Mouse (Mus musculus): ENCODE measurements around the gene Aif1. TPM values are rescaled to one million over a fixed set of nuclear protein-coding genes. Genes with fewer than 3 reads are reported as not detected.

Aif1 gene
- total RNA-seq (2014; rRNA removed) (8.6 and 13.3 TPM in 2 replicates), polyA plus RNA-seq (2012; rRNA removed) (1.6 and 2.5 TPM in 2 replicates)

DNA sequence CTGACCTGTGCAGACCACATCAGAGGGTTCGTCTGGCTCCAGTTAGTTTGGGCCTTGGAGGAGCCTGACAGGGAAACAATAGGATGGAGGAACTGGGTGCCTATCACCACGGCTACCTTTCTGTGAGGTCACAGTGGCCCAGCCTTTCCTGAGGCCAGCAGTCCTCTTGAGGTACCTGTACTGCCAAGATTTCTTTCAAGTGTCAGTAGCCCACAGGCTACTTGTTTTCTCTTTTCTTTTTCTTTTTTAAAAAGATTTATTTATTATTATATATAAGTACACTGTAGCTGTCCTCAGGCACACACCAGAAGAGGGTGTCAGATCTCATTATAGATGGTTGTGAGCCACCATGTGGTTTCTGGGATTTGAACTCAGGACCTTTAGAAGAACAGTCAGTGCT is at the start of gene Aif1:
Gene Aif1, minus strand, starts transcription at position 101 of the 400 bp plus-strand sequence.
- no peak within 1 kb of the TSS for H3K4me3 ChIP-seq (ENCODE audit: insufficient read depth, low read depth, low read length)
- no peak within 1 kb of the TSS for H3K27ac ChIP-seq (replicated peaks; ENCODE audit: insufficient read depth, low read depth, low read length)
- H3K79me2 ChIP-seq (ENCODE audit: control insufficient read depth, insufficient read depth, low read length) = no peaks in the 10 kb centered on the region
- no peaks in the 10 kb centered on the region for H3K27me3 ChIP-seq (ENCODE audit: control insufficient read depth, insufficient read depth, low read length)
- no peaks in the 10 kb centered on the region for H3K36me3 ChIP-seq (ENCODE audit: control insufficient read depth, insufficient read depth, low read length)
- no peak for TF ChIP-seq CTCF (IDR thresholded peaks at IDR 0.05; ENCODE audit: low read depth, low read length)
- TF ChIP-seq POLR2A (IDR thresholded peaks at IDR 0.05; ENCODE audit: extremely low read depth, insufficient read depth, low read length) = no peak
- DNase-seq (ENCODE audit: extremely low read depth, low read depth, low spot score) = no peak
- H3K9ac ChIP-seq (ENCODE audit: low read depth, low read length) = no peak within 1 kb of the TSS
- WGBS = 63% methylated on average over 2 of the region's 2 CpGs
- no peaks in the 10 kb centered on the region for H3K4me1 ChIP-seq (ENCODE audit: control insufficient read depth, insufficient read depth, low read length)

DNA sequence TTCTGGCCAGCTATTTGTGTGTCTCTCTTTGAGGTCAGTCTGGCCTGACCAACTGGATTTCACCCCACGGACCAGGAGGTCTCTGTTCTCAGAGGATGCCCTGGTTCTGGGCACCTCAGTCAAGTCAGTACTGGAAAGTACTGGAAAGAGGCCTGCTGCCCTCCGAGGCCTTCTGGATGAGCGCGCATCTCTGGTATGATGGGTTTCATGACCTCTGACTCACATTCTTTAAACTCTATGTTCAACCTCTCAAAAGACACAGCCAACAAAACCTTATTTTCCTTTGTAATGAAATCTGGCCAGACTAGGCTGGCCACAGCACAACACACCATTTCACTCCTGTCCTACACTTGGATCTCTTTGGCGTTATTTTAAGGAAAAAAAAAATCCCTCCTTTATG is 49.6 kb upstream of the Aif1 start:
- TF ChIP-seq POLR2A (IDR thresholded peaks at IDR 0.05; ENCODE audit: extremely low read depth, insufficient read depth, low read length) (no peak), CTCF (IDR thresholded peaks at IDR 0.05; ENCODE audit: low read depth, low read length) (no peak)
- H3K36me3 ChIP-seq (ENCODE audit: control insufficient read depth, insufficient read depth, low read length) = peaks cover 5% of the 10 kb centered on the region; the same call in 1 of the 2 replicates
- H3K27ac ChIP-seq (replicated peaks; ENCODE audit: insufficient read depth, low read depth, low read length) = no peak overlapping the region
- WGBS = 94% methylated on average over 5 of the region's 5 CpGs
- no peak overlapping the region for H3K4me3 ChIP-seq (ENCODE audit: insufficient read depth, low read depth, low read length)
- peaks cover 9% of the 10 kb centered on the region; the same call in 1 of the 2 replicates for H3K79me2 ChIP-seq (ENCODE audit: control insufficient read depth, insufficient read depth, low read length)
- peaks cover 3% of the 10 kb centered on the region; the same call in 1 of the 2 replicates for H3K4me1 ChIP-seq (ENCODE audit: control insufficient read depth, insufficient read depth, low read length)
- no peak overlapping the region for H3K9ac ChIP-seq (ENCODE audit: low read depth, low read length)
- H3K27me3 ChIP-seq (ENCODE audit: control insufficient read depth, insufficient read depth, low read length) = no peaks in the 10 kb centered on the region
- DNase-seq (ENCODE audit: extremely low read depth, low read depth, low spot score) = no peak

DNA sequence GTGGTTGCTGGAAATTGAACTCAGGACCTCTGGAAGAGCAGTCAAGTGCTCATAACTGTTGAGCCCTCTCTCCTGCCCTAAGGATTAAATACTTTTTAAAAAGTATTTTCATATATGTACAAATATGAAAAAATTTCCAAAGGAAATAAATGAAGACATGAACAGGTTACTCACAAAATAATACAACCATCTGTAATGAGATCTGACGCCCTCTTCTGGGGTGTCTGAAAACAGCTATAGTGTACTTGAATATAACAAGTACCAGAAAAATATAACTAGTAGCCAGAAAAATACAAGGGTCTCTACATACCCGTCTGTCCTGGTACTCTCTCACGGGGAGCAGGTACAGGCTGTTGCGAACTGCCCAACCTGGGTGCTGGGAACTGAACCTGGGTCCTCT is 48.8 kb upstream of the Aif1 start:
- Histone ChIP-seq H3K9ac (ENCODE audit: low read depth, low read length) (no peak overlapping the region), H3K36me3 (ENCODE audit: control insufficient read depth, insufficient read depth, low read length) (peaks cover 5% of the 10 kb centered on the region; the same call in 1 of the 2 replicates), H3K27ac (replicated peaks; ENCODE audit: insufficient read depth, low read depth, low read length) (no peak overlapping the region), H3K4me3 (ENCODE audit: insufficient read depth, low read depth, low read length) (no peak overlapping the region), H3K79me2 (ENCODE audit: control insufficient read depth, insufficient read depth, low read length) (peaks cover 7% of the 10 kb centered on the region; the same call in 1 of the 2 replicates), H3K4me1 (ENCODE audit: control insufficient read depth, insufficient read depth, low read length) (peaks cover 5% of the 10 kb centered on the region), H3K27me3 (ENCODE audit: control insufficient read depth, insufficient read depth, low read length) (no peaks in the 10 kb centered on the region)
- no peak for DNase-seq (ENCODE audit: extremely low read depth, low read depth, low spot score)
- TF ChIP-seq CTCF (IDR thresholded peaks at IDR 0.05; ENCODE audit: low read depth, low read length) = no peak
- no peak for TF ChIP-seq POLR2A (IDR thresholded peaks at IDR 0.05; ENCODE audit: extremely low read depth, insufficient read depth, low read length)
- WGBS = 98% methylated on average over 4 of the region's 4 CpGs

DNA sequence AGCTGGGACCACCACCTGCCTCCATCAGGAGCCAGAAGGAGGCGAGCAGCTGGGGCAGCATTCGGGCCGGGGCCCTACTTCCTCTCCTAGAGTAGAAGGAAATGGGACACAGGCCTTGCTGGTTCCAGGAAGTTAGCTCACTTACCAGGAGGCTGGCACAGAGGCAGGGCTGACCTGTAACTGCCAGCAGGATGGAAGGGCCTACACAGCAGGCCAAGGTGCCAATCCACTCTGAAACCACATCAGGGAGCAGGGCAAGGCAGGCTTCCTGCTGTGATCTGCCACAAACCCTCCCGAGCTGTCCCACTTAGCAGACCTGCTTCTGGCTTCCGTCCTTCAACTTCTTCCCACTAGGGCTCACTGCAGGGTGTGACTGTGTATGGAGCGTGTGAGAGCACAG is 46.4 kb upstream of the Aif1 start:
- Histone ChIP-seq H3K27ac (replicated peaks; ENCODE audit: insufficient read depth, low read depth, low read length) (peak overlapping the region; percentile 30; the same call in 1 of the 2 replicates), H3K79me2 (ENCODE audit: control insufficient read depth, insufficient read depth, low read length) (no peaks in the 10 kb centered on the region), H3K4me1 (ENCODE audit: control insufficient read depth, insufficient read depth, low read length) (peaks cover 6% of the 10 kb centered on the region), H3K27me3 (ENCODE audit: control insufficient read depth, insufficient read depth, low read length) (no peaks in the 10 kb centered on the region), H3K4me3 (ENCODE audit: insufficient read depth, low read depth, low read length) (no peak overlapping the region), H3K36me3 (ENCODE audit: control insufficient read depth, insufficient read depth, low read length) (0 out of 2 replicates have a peak, but pooled peaks cover under 1% of the 10 kb centered on the region), H3K9ac (ENCODE audit: low read depth, low read length) (no peak overlapping the region)
- TF ChIP-seq POLR2A (IDR thresholded peaks at IDR 0.05; ENCODE audit: extremely low read depth, insufficient read depth, low read length) (no peak), CTCF (IDR thresholded peaks at IDR 0.05; ENCODE audit: low read depth, low read length) (no peak)
- WGBS = 76% methylated on average over 6 of the region's 6 CpGs
- DNase-seq (ENCODE audit: extremely low read depth, low read depth, low spot score) = no peak

DNA sequence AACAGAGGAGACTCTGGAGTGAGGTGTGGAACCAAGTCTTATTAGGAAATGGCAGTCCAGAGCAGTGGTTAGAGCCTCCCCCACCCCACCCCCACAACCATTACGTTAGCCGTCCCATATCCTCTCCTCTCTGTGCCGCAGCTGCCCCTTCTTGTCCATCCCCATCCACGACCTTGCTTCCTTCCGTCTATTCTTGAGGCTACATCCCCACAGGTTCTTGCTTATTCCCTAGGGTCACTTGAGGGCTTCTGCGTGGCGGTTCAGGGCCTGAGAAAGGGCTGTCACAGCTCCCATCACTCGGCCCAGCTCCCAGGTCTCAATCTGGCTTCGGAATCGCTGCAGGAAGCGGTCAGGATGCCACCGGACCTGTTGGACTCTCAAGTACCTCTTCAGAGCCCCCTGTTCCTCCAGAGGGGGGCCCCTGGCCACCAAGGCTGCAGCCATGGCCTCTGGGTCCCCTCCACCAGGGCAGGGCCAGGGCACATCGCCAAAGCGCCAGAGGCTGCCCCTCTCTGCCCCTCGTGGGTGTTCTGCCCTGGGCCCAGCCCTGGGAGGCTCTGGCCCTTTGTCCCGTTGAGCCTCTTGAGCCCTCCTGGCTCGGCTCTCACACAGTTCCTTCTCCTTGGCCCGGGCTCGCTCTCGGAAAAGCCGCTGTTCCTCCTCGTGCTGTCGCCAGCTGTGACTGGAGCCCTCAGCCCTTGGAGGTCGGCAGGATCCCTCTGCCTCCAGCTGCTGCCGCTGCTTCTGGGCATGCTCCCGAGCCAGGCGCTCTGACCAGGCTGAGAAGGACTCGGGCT is 44.5 kb upstream of the Aif1 start, which contains the start of gene Gm16181:
Gene Gm16181, plus strand, starts transcription at position 679 of the 797 bp plus-strand sequence.
- TF ChIP-seq CTCF (IDR thresholded peaks at IDR 0.05; ENCODE audit: low read depth, low read length) (no peak), POLR2A (IDR thresholded peaks at IDR 0.05; ENCODE audit: extremely low read depth, insufficient read depth, low read length) (no peak)
- H3K36me3 ChIP-seq (ENCODE audit: control insufficient read depth, insufficient read depth, low read length) = no peaks in the 10 kb centered on the region
- no peak within 1 kb of the TSS for H3K4me3 ChIP-seq (ENCODE audit: insufficient read depth, low read depth, low read length)
- no peaks in the 10 kb centered on the region for H3K79me2 ChIP-seq (ENCODE audit: control insufficient read depth, insufficient read depth, low read length)
- 74% methylated on average over 28 of the region's 28 CpGs for whole genome bisulfite sequencing
- no peaks in the 10 kb centered on the region for H3K27me3 ChIP-seq (ENCODE audit: control insufficient read depth, insufficient read depth, low read length)
- H3K27ac ChIP-seq (replicated peaks; ENCODE audit: insufficient read depth, low read depth, low read length) = peak within 1 kb of the TSS; percentile 34
- DNase-seq (ENCODE audit: extremely low read depth, low read depth, low spot score) = no peak
- H3K4me1 ChIP-seq (ENCODE audit: control insufficient read depth, insufficient read depth, low read length) = peaks cover 6% of the 10 kb centered on the region
- 0 out of 2 replicates have a peak within 1 kb of the TSS, but pooled peaks have one; percentile 24 for H3K9ac ChIP-seq (ENCODE audit: low read depth, low read length)

All from liver, adult 2 months (tissue).